Mouse (Mus musculus) kidney, adult 2 months (tissue): ENCODE data around the gene Hrct1.

Source experiments
- CTCF ChIP-seq: fragments of 200-500 bp; conservative IDR thresholded peaks from 2 replicates; pipeline ENCODE4 v1.5.1; 2011; ENCODE audit warnings: low read depth, mild to moderate bottlenecking, control low read depth, low read length, moderate library complexity, mixed read lengths; ENCODE audit not compliant: insufficient read depth, insufficient read length
- POLR2A ChIP-seq: fragments of 200-500 bp; IDR thresholded peaks from one replicate; pipeline ENCODE4 v1.6.1; 2011; ENCODE audit warnings: low read depth, low read length, control low read depth

GRCm38 (mm10) chr4:43771626-43772025 is 44.6 kb downstream of the Hrct1 start:
- TF ChIP-seq CTCF (no peak), POLR2A (no peak)
